Mouse (Mus musculus): ENCODE measurements around the gene Igsf9b. TPM values are rescaled to one million over a fixed set of nuclear protein-coding genes. Genes with fewer than 3 reads are reported as not detected.

Gene Igsf9b
- 2.6 and 2.8 TPM in 2 replicates for polyA plus RNA-seq (2015; fragmentation: Nextera tagmentation; extraction: Ambion mirVana)

DNA sequence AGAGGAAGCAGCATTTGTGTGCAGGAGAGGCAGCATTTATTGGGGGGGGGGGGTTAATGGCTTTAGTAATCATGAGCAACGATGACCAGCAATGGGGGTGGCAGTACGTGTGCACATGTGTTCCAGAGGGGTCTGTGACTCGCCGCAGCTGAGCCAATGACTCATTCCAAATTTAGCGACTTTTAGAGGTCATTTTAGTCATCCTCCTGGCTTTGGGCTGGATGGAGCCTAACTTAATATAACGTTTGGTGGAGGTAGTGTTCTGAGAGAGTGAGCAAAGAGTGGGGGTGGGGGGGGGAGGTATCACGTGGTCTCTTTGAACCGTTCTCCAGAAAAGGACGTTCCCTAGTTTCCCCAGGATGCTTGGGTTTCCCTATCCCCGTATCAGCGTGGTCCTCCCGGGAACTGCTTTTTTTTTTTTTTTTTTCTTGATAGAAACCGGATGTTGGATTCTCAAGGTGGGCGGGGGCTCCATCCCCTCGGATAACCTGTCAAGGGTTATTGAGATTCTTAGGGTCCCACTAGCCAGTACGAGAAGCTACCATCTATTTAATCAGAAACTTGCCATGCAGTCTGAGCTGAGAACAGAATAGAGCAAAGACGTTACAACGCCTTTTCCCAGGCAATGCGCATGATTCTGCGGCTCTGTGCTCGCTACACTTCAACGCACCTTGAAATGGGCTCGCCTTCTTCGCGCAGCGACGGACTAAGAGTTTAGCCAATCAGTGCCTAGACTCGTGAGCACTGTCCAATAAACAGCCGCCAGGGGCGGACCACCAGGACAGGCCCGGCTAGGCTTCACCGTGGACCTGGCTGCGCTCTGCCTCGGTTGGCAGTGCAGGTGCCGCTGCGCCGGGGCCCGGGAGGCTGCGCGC is at the start of gene Igsf9b:
Gene Igsf9b, plus strand, starts transcription at position 794 of the 875 bp plus-strand sequence.
- Histone ChIP-seq H3K4me3 (ENCODE audit: low read length) (peak within 1 kb of the TSS; percentile 75), H3K9me3 (ENCODE audit: low read length) (no peaks in the 10 kb centered on the region), H3K4me2 (replicated peaks; ENCODE audit: low read depth, low read length) (peak within 1 kb of the TSS; percentile 79), H3K4me1 (ENCODE audit: insufficient read depth, low read length) (peaks cover 15% of the 10 kb centered on the region; the same call in 1 of the 2 replicates), H3K36me3 (ENCODE audit: insufficient read depth, low read length) (no peaks in the 10 kb centered on the region), H3K27me3 (ENCODE audit: insufficient read depth, low read length) (peaks cover 40% of the 10 kb centered on the region), H3K9ac (replicated peaks; ENCODE audit: low read length) (peak within 1 kb of the TSS; percentile 56), H3K27ac (ENCODE audit: low read length) (no peak within 1 kb of the TSS)
- 0% methylated on average over 40 of the region's 40 CpGs for WGBS
- peak; percentile 100 for ATAC-seq (ENCODE audit: low FRiP score, low TSS enrichment)

- Histone ChIP-seq H3K27ac (ENCODE audit: low read length) (no peak overlapping the region), H3K27me3 (ENCODE audit: insufficient read depth, low read length) (no peaks in the 10 kb centered on the region), H3K36me3 (ENCODE audit: insufficient read depth, low read length) (no peaks in the 10 kb centered on the region), H3K9me3 (ENCODE audit: low read length) (no peaks in the 10 kb centered on the region), H3K4me1 (ENCODE audit: insufficient read depth, low read length) (no peaks in the 10 kb centered on the region), H3K4me2 (replicated peaks; ENCODE audit: low read depth, low read length) (no peak overlapping the region), H3K9ac (replicated peaks; ENCODE audit: low read length) (no peak overlapping the region), H3K4me3 (ENCODE audit: low read length) (no peak overlapping the region)
- 71% methylated on average over 7 of the region's 7 CpGs for WGBS
- no peak for ATAC-seq (ENCODE audit: low FRiP score, low TSS enrichment)
These were observed 46.8 kb upstream of the Igsf9b start for GRCm38 (mm10) chr9:27252034-27252714.

DNA sequence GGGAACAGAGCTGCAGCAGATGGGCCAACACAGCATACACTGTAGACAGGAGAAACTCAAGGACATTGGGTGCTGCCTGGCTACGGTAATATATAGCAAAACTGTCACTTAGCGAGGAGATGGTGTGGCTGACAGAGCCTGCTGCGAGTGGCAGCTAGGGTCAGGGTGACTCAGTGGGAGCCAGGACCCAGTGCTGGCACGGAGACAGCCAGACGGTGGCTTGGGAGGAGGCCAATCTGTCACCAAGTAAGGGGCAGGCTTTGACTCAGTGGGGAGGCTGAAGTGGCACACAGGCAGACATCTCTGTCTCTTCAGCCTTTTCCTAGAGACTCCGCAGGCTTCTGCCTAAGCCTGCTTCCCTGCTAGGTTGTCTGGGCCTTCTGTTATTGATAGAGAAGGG is 42.5 kb upstream of the Igsf9b start:
- H3K4me2 ChIP-seq (replicated peaks; ENCODE audit: low read depth, low read length): no peak overlapping the region
- 83% methylated on average over 6 of the region's 6 CpGs for WGBS
- ATAC-seq (ENCODE audit: low FRiP score, low TSS enrichment): no peak

DNA sequence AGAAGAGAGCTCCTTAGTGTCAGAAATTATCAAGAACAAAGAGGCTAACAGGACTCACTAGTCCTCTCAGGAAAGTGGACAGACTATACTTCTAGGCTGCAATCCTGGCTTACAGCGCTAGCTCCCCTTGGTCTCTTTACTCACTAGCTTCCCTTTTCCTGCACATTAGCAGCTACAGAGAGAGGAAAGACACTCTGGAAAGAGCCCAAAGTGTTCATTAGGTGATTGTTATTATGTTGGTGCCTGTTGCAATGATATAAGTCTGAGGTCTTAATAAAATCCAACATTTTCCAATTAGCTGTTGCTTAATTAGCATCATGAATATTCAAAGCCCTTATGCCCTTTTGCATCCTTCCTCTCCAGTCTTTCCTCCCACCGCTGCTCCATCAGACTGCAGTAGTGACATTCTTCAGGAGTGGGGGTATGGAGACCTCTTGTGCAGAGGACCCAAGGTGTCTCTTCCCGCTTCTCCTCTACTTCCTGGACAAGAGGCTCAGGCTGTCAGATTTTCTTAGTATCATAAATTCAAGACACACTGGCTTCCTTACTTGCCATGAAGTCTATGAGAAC is 38.5 kb upstream of the Igsf9b start:
- H3K4me1 ChIP-seq (ENCODE audit: insufficient read depth, low read length): no peaks in the 10 kb centered on the region
- H3K9ac ChIP-seq (replicated peaks; ENCODE audit: low read length): no peak overlapping the region
- no peak overlapping the region for H3K4me2 ChIP-seq (replicated peaks; ENCODE audit: low read depth, low read length)
- no peak for ATAC-seq (ENCODE audit: low FRiP score, low TSS enrichment)
- H3K4me3 ChIP-seq (ENCODE audit: low read length): no peak overlapping the region
- H3K36me3 ChIP-seq (ENCODE audit: insufficient read depth, low read length): no peaks in the 10 kb centered on the region
- H3K27me3 ChIP-seq (ENCODE audit: insufficient read depth, low read length): no peaks in the 10 kb centered on the region
- 70% methylated on average over 3 of the region's 3 CpGs for WGBS
- H3K9me3 ChIP-seq (ENCODE audit: low read length): no peaks in the 10 kb centered on the region
- H3K27ac ChIP-seq (ENCODE audit: low read length): no peak overlapping the region

More for the DNA sequence above, 42.5 kb upstream of the Igsf9b start:
- no peak overlapping the region for H3K4me3 ChIP-seq (ENCODE audit: low read length)
- no peaks in the 10 kb centered on the region for H3K27me3 ChIP-seq (ENCODE audit: insufficient read depth, low read length)
- no peaks in the 10 kb centered on the region for H3K36me3 ChIP-seq (ENCODE audit: insufficient read depth, low read length)
- H3K4me1 ChIP-seq (ENCODE audit: insufficient read depth, low read length): no peaks in the 10 kb centered on the region
- H3K9ac ChIP-seq (replicated peaks; ENCODE audit: low read length): no peak overlapping the region
- H3K9me3 ChIP-seq (ENCODE audit: low read length): no peaks in the 10 kb centered on the region
- no peak overlapping the region for H3K27ac ChIP-seq (ENCODE audit: low read length)

- no peaks in the 10 kb centered on the region for H3K4me1 ChIP-seq (ENCODE audit: insufficient read depth, low read length)
- no peaks in the 10 kb centered on the region for H3K27me3 ChIP-seq (ENCODE audit: insufficient read depth, low read length)
- WGBS: 76% methylated on average over 2 of the region's 2 CpGs
- ATAC-seq (ENCODE audit: low FRiP score, low TSS enrichment): no peak
- H3K4me2 ChIP-seq (replicated peaks; ENCODE audit: low read depth, low read length): no peak overlapping the region
- no peak overlapping the region for H3K4me3 ChIP-seq (ENCODE audit: low read length)
- H3K9ac ChIP-seq (replicated peaks; ENCODE audit: low read length): no peak overlapping the region
- no peaks in the 10 kb centered on the region for H3K9me3 ChIP-seq (ENCODE audit: low read length)
- H3K27ac ChIP-seq (ENCODE audit: low read length): no peak overlapping the region
- no peaks in the 10 kb centered on the region for H3K36me3 ChIP-seq (ENCODE audit: insufficient read depth, low read length)
These were observed 37.1 kb upstream of the Igsf9b start for GRCm38 (mm10) chr9:27261905-27262304.

DNA sequence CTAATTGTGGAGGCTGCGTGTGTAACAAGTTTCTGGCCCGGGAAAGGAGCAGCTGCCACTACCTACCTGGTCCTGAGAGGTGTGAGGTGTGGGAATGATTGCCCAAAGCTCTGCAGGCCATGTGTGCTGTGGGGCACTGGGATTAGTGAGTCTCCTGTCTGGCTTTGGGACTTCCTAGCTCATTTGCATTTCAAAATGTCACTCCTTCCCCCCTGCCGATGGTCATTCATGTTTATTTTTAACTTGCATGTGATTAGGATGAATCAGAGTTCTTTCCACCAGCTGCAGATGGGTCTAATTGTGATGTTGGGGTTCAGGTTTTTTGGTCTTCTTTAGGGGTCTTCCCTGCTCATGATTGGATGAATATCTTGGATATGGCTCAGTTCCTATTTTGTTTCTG is 34.0 kb upstream of the Igsf9b start:
- no peak overlapping the region for H3K27ac ChIP-seq (ENCODE audit: low read length)

DNA sequence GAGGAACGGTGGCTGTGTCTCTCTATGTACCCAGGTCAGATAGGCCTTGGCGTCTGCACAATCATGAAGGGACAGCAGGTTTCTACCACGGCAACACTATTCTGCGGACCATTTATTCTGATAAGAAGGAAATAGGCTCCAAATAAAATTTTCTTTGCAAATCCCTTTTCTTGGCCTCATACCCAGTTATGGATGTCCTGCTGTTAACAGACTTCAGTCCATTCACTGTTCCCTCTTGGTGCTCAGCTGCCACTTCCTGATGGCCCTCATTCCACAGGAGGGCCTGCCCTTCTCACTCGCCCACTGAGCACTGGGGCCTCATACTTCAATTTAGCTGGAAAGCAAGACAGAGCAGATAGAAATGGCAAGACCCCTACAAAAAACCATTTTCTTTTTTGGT is 31.1 kb upstream of the Igsf9b start:
- Histone ChIP-seq H3K9ac (replicated peaks; ENCODE audit: low read length) (no peak overlapping the region), H3K36me3 (ENCODE audit: insufficient read depth, low read length) (no peaks in the 10 kb centered on the region), H3K27ac (ENCODE audit: low read length) (no peak overlapping the region), H3K9me3 (ENCODE audit: low read length) (peaks cover 3% of the 10 kb centered on the region; the same call in 1 of the 2 replicates), H3K4me2 (replicated peaks; ENCODE audit: low read depth, low read length) (no peak overlapping the region), H3K4me1 (ENCODE audit: insufficient read depth, low read length) (no peaks in the 10 kb centered on the region), H3K27me3 (ENCODE audit: insufficient read depth, low read length) (no peaks in the 10 kb centered on the region), H3K4me3 (ENCODE audit: low read length) (no peak overlapping the region)
- no peak for ATAC-seq (ENCODE audit: low FRiP score, low TSS enrichment)
- 87% methylated on average over 5 of the region's 5 CpGs for WGBS

More for the DNA sequence above, 34.0 kb upstream of the Igsf9b start:
- no peak overlapping the region for H3K4me2 ChIP-seq (replicated peaks; ENCODE audit: low read depth, low read length)
- no peaks in the 10 kb centered on the region for H3K9me3 ChIP-seq (ENCODE audit: low read length)
- no peaks in the 10 kb centered on the region for H3K36me3 ChIP-seq (ENCODE audit: insufficient read depth, low read length)
- H3K27me3 ChIP-seq (ENCODE audit: insufficient read depth, low read length): no peaks in the 10 kb centered on the region
- no peak overlapping the region for H3K4me3 ChIP-seq (ENCODE audit: low read length)
- WGBS: 65% methylated on average over 3 of the region's 3 CpGs
- no peak for ATAC-seq (ENCODE audit: low FRiP score, low TSS enrichment)
- no peaks in the 10 kb centered on the region for H3K4me1 ChIP-seq (ENCODE audit: insufficient read depth, low read length)
- no peak overlapping the region for H3K9ac ChIP-seq (replicated peaks; ENCODE audit: low read length)

- 79% methylated on average over 4 of the region's 4 CpGs for WGBS
- H3K9me3 ChIP-seq (ENCODE audit: low read length): peaks cover 3% of the 10 kb centered on the region; the same call in 1 of the 2 replicates
- no peak for ATAC-seq (ENCODE audit: low FRiP score, low TSS enrichment)
These were observed 30.5 kb upstream of the Igsf9b start for GRCm38 (mm10) chr9:27268493-27268892.

DNA sequence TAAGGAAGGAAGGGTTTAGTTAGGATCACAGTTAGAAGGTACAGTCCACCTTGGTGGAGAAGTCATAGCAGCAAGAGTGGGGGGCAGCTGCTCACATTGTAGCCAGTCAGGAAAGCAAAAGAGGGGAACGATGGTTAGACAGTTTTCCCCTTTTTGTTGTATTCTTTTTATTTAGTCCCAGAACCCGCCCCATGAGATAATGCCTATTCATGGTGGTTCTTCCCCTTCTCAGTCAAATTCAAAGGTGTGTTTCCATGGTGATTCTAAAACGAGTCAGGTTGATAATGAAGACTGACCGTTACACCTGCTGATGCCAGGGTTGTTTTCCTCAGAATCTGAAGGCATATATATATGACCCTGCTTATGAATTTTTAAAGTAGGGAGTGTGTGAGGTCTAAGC is 29.7 kb upstream of the Igsf9b start:
- no peak overlapping the region for H3K4me3 ChIP-seq (ENCODE audit: low read length)
- no peak for ATAC-seq (ENCODE audit: low FRiP score, low TSS enrichment)
- H3K4me1 ChIP-seq (ENCODE audit: insufficient read depth, low read length): no peaks in the 10 kb centered on the region
- peaks cover 3% of the 10 kb centered on the region; the same call in 1 of the 2 replicates for H3K9me3 ChIP-seq (ENCODE audit: low read length)
- WGBS: 77% methylated on average over 4 of the region's 4 CpGs
- H3K27me3 ChIP-seq (ENCODE audit: insufficient read depth, low read length): no peaks in the 10 kb centered on the region
- H3K9ac ChIP-seq (replicated peaks; ENCODE audit: low read length): no peak overlapping the region
- H3K27ac ChIP-seq (ENCODE audit: low read length): no peak overlapping the region
- no peak overlapping the region for H3K4me2 ChIP-seq (replicated peaks; ENCODE audit: low read depth, low read length)
- H3K36me3 ChIP-seq (ENCODE audit: insufficient read depth, low read length): no peaks in the 10 kb centered on the region

More at GRCm38 (mm10) chr9:27268493-27268892, 30.5 kb upstream of the Igsf9b start:
- no peaks in the 10 kb centered on the region for H3K4me1 ChIP-seq (ENCODE audit: insufficient read depth, low read length)
- H3K4me2 ChIP-seq (replicated peaks; ENCODE audit: low read depth, low read length): no peak overlapping the region
- no peak overlapping the region for H3K27ac ChIP-seq (ENCODE audit: low read length)
- no peak overlapping the region for H3K4me3 ChIP-seq (ENCODE audit: low read length)
- H3K9ac ChIP-seq (replicated peaks; ENCODE audit: low read length): no peak overlapping the region
- H3K36me3 ChIP-seq (ENCODE audit: insufficient read depth, low read length): no peaks in the 10 kb centered on the region
- H3K27me3 ChIP-seq (ENCODE audit: insufficient read depth, low read length): no peaks in the 10 kb centered on the region

Data from kidney, embryonic 16.5 days (tissue).